Comparison of ENCODE assay signal across 16 mouse cellular contexts in genomic region chr4:98099433-98099832, GRCm38 (mm10).
A peak's percentile ranks its signal among the peaks of the same experiment; 100 is the strongest.
DNase-seq lines count a peak whose midpoint lies in the region; ATAC-seq and TF ChIP-seq lines count a peak whose summit lies in the region.
"Had no signal": no experiment of that assay in that cellular context is flagged by ENCODE, and none has a peak within 500 bp of the region (broad histone marks: within the 10 kb centered on the region; RNA-seq: fewer than 3 reads in every experiment).

No protein-coding gene starts in this region.

- no peak for ATAC-seq in hindbrain, embryonic 13.5 days (ENCODE audit: low FRiP score)
- ATAC-seq in forebrain, embryonic 12.5 days (ENCODE audit: low FRiP score): peak; percentile 45; the same call in 1 of the 2 replicates
- ATAC-seq in hindbrain, postnatal 0 days: peak; percentile 49; the same call in 1 of the 2 replicates
- ATAC-seq in neural tube, embryonic 14.5 days (ENCODE audit: low read depth): peak; percentile 65; the same call in 1 of the 2 replicates
- ATAC-seq: intestine, embryonic 15.5 days had no signal

- no peak overlapping the region for H3K4me3 ChIP-seq in hindbrain, embryonic 10.5 days
- no peak overlapping the region for H3K4me3 ChIP-seq in hindbrain, embryonic 13.5 days
- no peak overlapping the region for H3K4me3 ChIP-seq in forebrain, embryonic 12.5 days (replicated peaks)
- H3K4me3 ChIP-seq in hindbrain, postnatal 0 days (ENCODE audit: low read length): no peak overlapping the region
- no peak overlapping the region for H3K4me3 ChIP-seq in neural tube, embryonic 14.5 days (ENCODE audit: low read depth, low read length)
- H3K4me3 ChIP-seq in cerebellum, adult 2 months (replicated peaks; ENCODE audit: insufficient read depth, low read depth, low read length): no peak overlapping the region
- H3K4me3 ChIP-seq: heart, embryonic 15.5 days; intestine, embryonic 15.5 days had no signal

- WGBS in hindbrain, embryonic 10.5 days: 59% methylated on average over 5 of the region's 5 CpGs
- WGBS in hindbrain, embryonic 13.5 days: 28% methylated on average over 5 of the region's 5 CpGs
- WGBS in forebrain, embryonic 12.5 days: 39% methylated on average over 5 of the region's 5 CpGs
- WGBS in hindbrain, postnatal 0 days: 32% methylated on average over 5 of the region's 5 CpGs
- 23% methylated on average over 5 of the region's 5 CpGs for WGBS in neural tube, embryonic 14.5 days
- WGBS in cerebellum, adult 2 months: 63% methylated on average over 5 of the region's 5 CpGs

- TF ChIP-seq POLR2A in cerebellum, adult 2 months (IDR thresholded peaks at IDR 0.05; ENCODE audit: borderline replicate concordance, insufficient read depth, low read length): no peak

- H3K27ac ChIP-seq in hindbrain, embryonic 10.5 days: 0 out of 2 replicates have a peak overlapping the region, but pooled peaks have one; percentile 16
- H3K27ac ChIP-seq in hindbrain, embryonic 13.5 days: no peak overlapping the region
- H3K27ac ChIP-seq in forebrain, embryonic 12.5 days: peak overlapping the region; percentile 67
- peak overlapping the region; percentile 33; the same call in 1 of the 2 replicates for H3K27ac ChIP-seq in hindbrain, postnatal 0 days
- peak overlapping the region; percentile 23; the same call in 1 of the 2 replicates for H3K27ac ChIP-seq in neural tube, embryonic 14.5 days (ENCODE audit: low read depth, low read length)
- no peak overlapping the region for H3K27ac ChIP-seq in cerebellum, adult 2 months (ENCODE audit: insufficient read depth, low read length)
- H3K27ac ChIP-seq: heart, embryonic 15.5 days; intestine, embryonic 15.5 days; liver, embryonic 14.5 days had no signal

- peaks cover 57% of the 10 kb centered on the region for H3K4me1 ChIP-seq in hindbrain, embryonic 10.5 days (replicated peaks)
- H3K4me1 ChIP-seq in hindbrain, embryonic 13.5 days (replicated peaks): peaks cover 57% of the 10 kb centered on the region
- H3K4me1 ChIP-seq in forebrain, embryonic 12.5 days: peaks cover 57% of the 10 kb centered on the region
- peaks cover 17% of the 10 kb centered on the region for H3K4me1 ChIP-seq in hindbrain, postnatal 0 days (ENCODE audit: insufficient read depth, low read length)
- H3K4me1 ChIP-seq in neural tube, embryonic 14.5 days (ENCODE audit: control insufficient read depth, insufficient read depth, low read length): peaks cover 25% of the 10 kb centered on the region
- peaks cover 8% of the 10 kb centered on the region; the same call in 1 of the 2 replicates for H3K4me1 ChIP-seq in cerebellum, adult 2 months (ENCODE audit: control insufficient read depth, insufficient read depth, low read length)
- H3K4me1 ChIP-seq: intestine, embryonic 15.5 days had no signal

- no peak for DNase-seq in hindbrain, embryonic 10.5 days (ENCODE audit: low spot score)
- peak; percentile 70 for DNase-seq in hindbrain, postnatal 0 days (ENCODE audit: low spot score)
- no peak for DNase-seq in frontal cortex, postnatal 14 days (ENCODE audit: low spot score in 2 of 2)
- DNase-seq in spleen, adult 18-20 months: no peak
- DNase-seq in cerebellum, adult 2 months: no peak
- DNase-seq: adrenal gland, postnatal 25 days; cerebellum, adult 11 months; gastrocnemius, postnatal 25 days; lung, postnatal 36 days; thymus, adult 18-20 months had no signal

- peaks cover 5% of the 10 kb centered on the region for H3K27me3 ChIP-seq in hindbrain, embryonic 10.5 days (ENCODE audit: insufficient read depth, poor library complexity, severe bottlenecking)
- H3K27me3 ChIP-seq in hindbrain, embryonic 13.5 days: 0 out of 2 replicates have a peak, but pooled peaks cover 4% of the 10 kb centered on the region
- peaks cover 3% of the 10 kb centered on the region; the same call in 1 of the 2 replicates for H3K27me3 ChIP-seq in forebrain, embryonic 12.5 days
- no peaks in the 10 kb centered on the region for H3K27me3 ChIP-seq in hindbrain, postnatal 0 days (ENCODE audit: insufficient read depth, low read length)
- no peaks in the 10 kb centered on the region for H3K27me3 ChIP-seq in neural tube, embryonic 14.5 days (ENCODE audit: control insufficient read depth, insufficient read depth, low read length)
- H3K27me3 ChIP-seq in cerebellum, adult 2 months (ENCODE audit: control insufficient read depth, insufficient read depth, low read length): no peaks in the 10 kb centered on the region
- H3K27me3 ChIP-seq: heart, embryonic 15.5 days; intestine, embryonic 15.5 days had no signal

- H3K36me3 ChIP-seq in hindbrain, embryonic 10.5 days: no peaks in the 10 kb centered on the region
- H3K36me3 ChIP-seq in hindbrain, embryonic 13.5 days: no peaks in the 10 kb centered on the region
- 0 out of 2 replicates have a peak, but pooled peaks cover 6% of the 10 kb centered on the region for H3K36me3 ChIP-seq in forebrain, embryonic 12.5 days (replicated peaks)
- no peaks in the 10 kb centered on the region for H3K36me3 ChIP-seq in hindbrain, postnatal 0 days (ENCODE audit: insufficient read depth, low read length)
- no peaks in the 10 kb centered on the region for H3K36me3 ChIP-seq in neural tube, embryonic 14.5 days (ENCODE audit: control insufficient read depth, insufficient read depth, low read length)
- H3K36me3 ChIP-seq: heart, embryonic 15.5 days; intestine, embryonic 15.5 days had no signal

- no peak overlapping the region for H3K4me2 ChIP-seq in hindbrain, embryonic 13.5 days
- no peak overlapping the region for H3K4me2 ChIP-seq in forebrain, embryonic 12.5 days
- no peak overlapping the region for H3K4me2 ChIP-seq in hindbrain, postnatal 0 days (ENCODE audit: low read depth, low read length)
- no peak overlapping the region for H3K4me2 ChIP-seq in neural tube, embryonic 14.5 days (ENCODE audit: low read depth, low read length)
- H3K4me2 ChIP-seq: heart, embryonic 15.5 days; intestine, embryonic 15.5 days had no signal

- H3K9me3 ChIP-seq in hindbrain, embryonic 10.5 days: no peaks in the 10 kb centered on the region
- H3K9me3 ChIP-seq in hindbrain, embryonic 13.5 days: no peaks in the 10 kb centered on the region
- H3K9me3 ChIP-seq in forebrain, embryonic 12.5 days: no peaks in the 10 kb centered on the region
- no peaks in the 10 kb centered on the region for H3K9me3 ChIP-seq in hindbrain, postnatal 0 days (ENCODE audit: low read length)
- no peaks in the 10 kb centered on the region for H3K9me3 ChIP-seq in neural tube, embryonic 14.5 days (ENCODE audit: control insufficient read depth, low read length)
- H3K9me3 ChIP-seq: heart, embryonic 15.5 days; intestine, embryonic 15.5 days had no signal

- TF ChIP-seq CTCF in hindbrain, postnatal 0 days (IDR thresholded peaks at IDR 0.05; ENCODE audit: low read depth): 0 out of 2 replicates have a peak, but pooled peaks have one; percentile 30
- TF ChIP-seq CTCF in cerebellum, adult 2 months (IDR thresholded peaks at IDR 0.05; ENCODE audit: borderline replicate concordance, insufficient read depth, low read depth, low read length): no peak

- no peak overlapping the region for H3K9ac ChIP-seq in hindbrain, embryonic 13.5 days
- H3K9ac ChIP-seq in forebrain, embryonic 12.5 days: no peak overlapping the region
- no peak overlapping the region for H3K9ac ChIP-seq in hindbrain, postnatal 0 days (replicated peaks; ENCODE audit: low read length)
- H3K9ac ChIP-seq in neural tube, embryonic 14.5 days (replicated peaks; ENCODE audit: low read depth, low read length): no peak overlapping the region
- H3K9ac ChIP-seq: heart, embryonic 15.5 days; intestine, embryonic 15.5 days; liver, embryonic 14.5 days had no signal

Comparison
In these comparisons a context has a peak if more than half of its experiments do, and no peak if none do; other contexts are left out.
1. H3K27ac ChIP-seq: peak in hindbrain, embryonic 10.5 days (single experiment), forebrain, embryonic 12.5 days (single experiment), hindbrain, postnatal 0 days (single experiment) and neural tube, embryonic 14.5 days (single experiment); none in hindbrain, embryonic 13.5 days (single experiment) and cerebellum, adult 2 months (single experiment).